Mouse (Mus musculus): ENCODE measurements at regions not wholly inside any gene's neighbourhood (a gene's known extent, or its start where the extent isn't known, plus 50 kb on each side); places are given as distances from the start of the nearest gene placed in this dataset.

DNA sequence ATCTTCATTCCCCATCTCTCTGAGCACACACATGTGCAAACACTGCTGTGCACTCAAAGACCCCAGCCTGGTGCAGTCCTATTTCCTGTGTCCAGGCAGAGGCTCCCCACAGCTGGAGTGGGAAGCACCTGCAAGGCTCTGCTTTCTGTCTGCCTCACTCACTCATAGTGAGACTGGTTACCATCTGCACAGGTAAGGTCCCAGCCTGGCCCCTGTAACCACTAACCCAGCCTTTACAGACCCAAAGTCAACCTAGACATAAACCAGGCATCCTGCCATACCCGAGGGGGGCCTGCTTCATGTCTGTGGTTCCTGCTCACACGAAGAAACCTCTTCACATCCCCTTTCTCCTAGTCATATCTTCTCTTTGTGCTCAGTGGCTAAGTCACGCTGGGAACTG lies 232.4 kb downstream of the Osr1 start:
- Histone ChIP-seq H3K36me3 (ENCODE audit: control insufficient read depth in 1 of 2, insufficient read depth in 2 of 2, low read length in 2 of 2) (no peaks in the 10 kb centered on the region), H3K27me3 (ENCODE audit: control insufficient read depth in 1 of 2, insufficient read depth in 2 of 2, low read length in 2 of 2) (no peaks in the 10 kb centered on the region), H3K4me3 (ENCODE audit: control insufficient read depth in 1 of 2, insufficient read depth in 1 of 2, low read depth in 2 of 2, low read length in 2 of 2) (no peak overlapping the region), H3K27ac (ENCODE audit: control insufficient read depth, low read depth, low read length) (no peak overlapping the region), H3K9ac (ENCODE audit: control insufficient read depth, low read depth, low read length, poor library complexity, severe bottlenecking) (no peak overlapping the region), H3K4me1 (ENCODE audit: control insufficient read depth in 1 of 2, insufficient read depth in 2 of 2, low read length in 2 of 2) (no peaks in the 10 kb centered on the region), H3K79me2 (ENCODE audit: control insufficient read depth, insufficient read depth, low read length, poor library complexity) (no peaks in the 10 kb centered on the region), H3K9me3 (replicated peaks; ENCODE audit: insufficient read depth, low read length) (no peaks in the 10 kb centered on the region)
- DNase-seq (ENCODE audit: low read depth, low spot score) = no peak
- TF ChIP-seq EP300 (IDR thresholded peaks at IDR 0.05; ENCODE audit: low read depth in 1 of 2, low read length in 2 of 2) = no peak

DNA sequence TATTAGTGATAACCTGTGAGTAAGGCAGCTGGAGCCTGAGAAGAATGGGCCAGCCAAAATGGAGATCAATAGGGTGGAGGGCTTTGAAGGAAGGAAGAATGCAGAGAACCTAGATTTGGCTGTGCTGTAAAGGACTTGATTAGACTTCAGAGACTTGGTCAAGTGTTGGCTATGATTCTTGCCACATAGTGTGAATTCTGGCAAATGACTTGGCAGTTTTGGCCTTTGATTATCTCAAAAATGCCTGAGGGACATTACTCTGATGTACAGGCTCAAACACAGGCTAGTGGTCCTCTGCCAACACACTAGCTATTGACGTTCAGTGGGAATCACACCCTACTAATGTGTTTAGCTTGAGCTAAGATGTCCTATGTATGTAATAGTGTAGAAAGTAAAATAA lies 237.5 kb downstream of the Osr1 start:
- Histone ChIP-seq H3K4me1 (ENCODE audit: control insufficient read depth in 1 of 2, insufficient read depth in 2 of 2, low read length in 2 of 2) (no peaks in the 10 kb centered on the region), H3K4me3 (ENCODE audit: control insufficient read depth in 1 of 2, insufficient read depth in 1 of 2, low read depth in 2 of 2, low read length in 2 of 2) (no peak overlapping the region), H3K9ac (ENCODE audit: control insufficient read depth, low read depth, low read length, poor library complexity, severe bottlenecking) (no peak overlapping the region), H3K9me3 (replicated peaks; ENCODE audit: insufficient read depth, low read length) (no peaks in the 10 kb centered on the region), H3K79me2 (ENCODE audit: control insufficient read depth, insufficient read depth, low read length, poor library complexity) (no peaks in the 10 kb centered on the region), H3K27me3 (ENCODE audit: control insufficient read depth in 1 of 2, insufficient read depth in 2 of 2, low read length in 2 of 2) (no peaks in the 10 kb centered on the region), H3K36me3 (ENCODE audit: control insufficient read depth in 1 of 2, insufficient read depth in 2 of 2, low read length in 2 of 2) (no peaks in the 10 kb centered on the region), H3K27ac (ENCODE audit: control insufficient read depth, low read depth, low read length) (no peak overlapping the region)
- no peak for DNase-seq (ENCODE audit: low read depth, low spot score)
- no peak for TF ChIP-seq MYB (IDR thresholded peaks at IDR 0.05; ENCODE audit: low read depth, low read length)
- no peak for TF ChIP-seq MAFK (IDR thresholded peaks at IDR 0.05; ENCODE audit: borderline replicate concordance, low read depth, low read length)
- no peak for TF ChIP-seq E2F4 (IDR thresholded peaks at IDR 0.05; ENCODE audit: borderline replicate concordance, low read depth, low read length)
- TF ChIP-seq RAD21 (IDR thresholded peaks at IDR 0.05; ENCODE audit: low read depth, low read length) = no peak
- no peak for TF ChIP-seq TCF12 (IDR thresholded peaks at IDR 0.05; ENCODE audit: low read depth, low read length)
- no peak for TF ChIP-seq MAX (IDR thresholded peaks at IDR 0.05; ENCODE audit: low read length)

DNA sequence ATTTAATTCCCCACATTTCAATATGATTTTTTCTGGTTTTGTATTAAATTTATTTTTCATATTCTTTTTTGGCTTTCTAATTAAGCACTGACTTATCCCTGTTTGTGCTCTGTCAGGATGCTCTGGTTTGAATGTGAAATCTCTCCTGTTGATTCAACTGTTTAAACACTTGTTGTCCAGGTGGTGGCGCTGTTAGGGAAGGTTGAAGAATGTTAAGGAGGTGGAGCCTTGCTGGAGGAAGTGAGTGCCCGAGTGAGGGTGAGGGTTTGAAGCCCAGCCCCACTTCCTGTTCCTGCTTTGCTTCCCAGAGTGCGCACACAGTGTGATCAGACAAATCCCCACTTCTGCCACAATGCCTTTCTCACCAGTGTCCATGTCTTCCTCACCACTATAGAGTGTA lies 263.4 kb downstream of the Osr1 start:
- Histone ChIP-seq H3K27me3 (ENCODE audit: control insufficient read depth in 1 of 2, insufficient read depth in 2 of 2, low read length in 2 of 2) (no peaks in the 10 kb centered on the region), H3K9me3 (replicated peaks; ENCODE audit: insufficient read depth, low read length) (no peaks in the 10 kb centered on the region), H3K27ac (ENCODE audit: control insufficient read depth, low read depth, low read length) (no peak overlapping the region), H3K36me3 (ENCODE audit: control insufficient read depth in 1 of 2, insufficient read depth in 2 of 2, low read length in 2 of 2) (no peaks in the 10 kb centered on the region), H3K4me1 (ENCODE audit: control insufficient read depth in 1 of 2, insufficient read depth in 2 of 2, low read length in 2 of 2) (no peaks in the 10 kb centered on the region), H3K79me2 (ENCODE audit: control insufficient read depth, insufficient read depth, low read length, poor library complexity) (no peaks in the 10 kb centered on the region), H3K4me3 (ENCODE audit: control insufficient read depth in 1 of 2, insufficient read depth in 1 of 2, low read depth in 2 of 2, low read length in 2 of 2) (no peak overlapping the region), H3K9ac (ENCODE audit: control insufficient read depth, low read depth, low read length, poor library complexity, severe bottlenecking) (no peak overlapping the region)
- TF ChIP-seq SMC3 (IDR thresholded peaks at IDR 0.05; ENCODE audit: low read depth, low read length) (0 out of 2 replicates have a peak, but pooled peaks have one; percentile 3), ZC3H11A (IDR thresholded peaks at IDR 0.05; ENCODE audit: low read depth, low read length) (no peak), CTCF (IDR thresholded peaks at IDR 0.05 in 2 of 3, conservative IDR thresholded peaks at IDR 0.05 in 1 of 3; ENCODE audit: control insufficient read depth in 1 of 3, insufficient read depth in 1 of 3, low read depth in 2 of 3, low read length in 3 of 3, poor library complexity in 1 of 3, severe bottlenecking in 1 of 3) (peak in 1 of 3 experiments; percentile 6; a peak in 1 of 6 replicates)
- peak; percentile 20 for DNase-seq (ENCODE audit: low read depth, low spot score)

Measured in MEL (cell line).